In genomic region chr5:115181248-115181940, GRCm38 (mm10) we compare ENCODE assay signal across 8 mouse cellular contexts. TPM values are rescaled to one million over a fixed set of nuclear protein-coding genes. Genes with fewer than 3 reads are reported as not detected.
DNase-seq lines count a peak whose midpoint lies in the region; ATAC-seq and TF ChIP-seq lines count a peak whose summit lies in the region.

No protein-coding gene starts in this region.

- H3K36me3 ChIP-seq in limb, embryonic 14.5 days (ENCODE audit: control insufficient read depth, insufficient read depth, low read length): no peaks in the 10 kb centered on the region
- no peaks in the 10 kb centered on the region for H3K36me3 ChIP-seq in limb, embryonic 10.5 days
- H3K36me3 ChIP-seq in kidney, adult 2 months (ENCODE audit: control insufficient read depth, insufficient read depth, low read length): no peaks in the 10 kb centered on the region
- no peaks in the 10 kb centered on the region for H3K36me3 ChIP-seq in stomach, postnatal 0 days (ENCODE audit: control insufficient read depth, insufficient read depth, low read length)
- no peaks in the 10 kb centered on the region for H3K36me3 ChIP-seq in hindbrain, embryonic 10.5 days
- H3K36me3 ChIP-seq in forebrain, embryonic 16.5 days (ENCODE audit: control insufficient read depth, insufficient read depth): no peaks in the 10 kb centered on the region

- H3K27ac ChIP-seq in limb, embryonic 14.5 days (replicated peaks; ENCODE audit: low read depth, low read length): no peak overlapping the region
- H3K27ac ChIP-seq in limb, embryonic 10.5 days: no peak overlapping the region
- H3K27ac ChIP-seq in kidney, adult 2 months (ENCODE audit: insufficient read depth, low read depth, low read length): no peak overlapping the region
- H3K27ac ChIP-seq in stomach, postnatal 0 days (replicated peaks): no peak overlapping the region
- H3K27ac ChIP-seq in hindbrain, embryonic 10.5 days: no peak overlapping the region
- H3K27ac ChIP-seq in forebrain, embryonic 16.5 days (ENCODE audit: low read length): no peak overlapping the region

- no peaks in the 10 kb centered on the region for H3K27me3 ChIP-seq in limb, embryonic 14.5 days (ENCODE audit: control insufficient read depth, insufficient read depth, low read length)
- peaks cover 11% of the 10 kb centered on the region for H3K27me3 ChIP-seq in limb, embryonic 10.5 days (ENCODE audit: low read depth, poor library complexity, severe bottlenecking)
- H3K27me3 ChIP-seq in kidney, adult 2 months (replicated peaks; ENCODE audit: control insufficient read depth, insufficient read depth, low read length): no peaks in the 10 kb centered on the region
- no peaks in the 10 kb centered on the region for H3K27me3 ChIP-seq in stomach, postnatal 0 days (ENCODE audit: control insufficient read depth, insufficient read depth, low read length)
- peaks cover 42% of the 10 kb centered on the region for H3K27me3 ChIP-seq in hindbrain, embryonic 10.5 days (ENCODE audit: insufficient read depth, poor library complexity, severe bottlenecking)
- H3K27me3 ChIP-seq in forebrain, embryonic 16.5 days (replicated peaks; ENCODE audit: control insufficient read depth, insufficient read depth, low read length): no peaks in the 10 kb centered on the region

- no peak for TF ChIP-seq POLR2A in limb, embryonic 14.5 days (IDR thresholded peaks at IDR 0.05; ENCODE audit: borderline replicate concordance, extremely low read depth, insufficient read depth, insufficient read length)
- no peak for TF ChIP-seq POLR2A in kidney, adult 2 months (IDR thresholded peaks at IDR 0.05; ENCODE audit: low read depth, low read length)

- ATAC-seq in limb, embryonic 14.5 days (ENCODE audit: low FRiP score, low read depth): 0 out of 2 replicates have a peak, but pooled peaks have one; percentile 30
- ATAC-seq in cerebellum, adult (ENCODE audit: insufficient number of reproducible peaks, low FRiP score, low TSS enrichment): peak; percentile 27; the same call in 1 of the 2 replicates
- peak; percentile 55 for ATAC-seq in stomach, postnatal 0 days (ENCODE audit: low FRiP score, low TSS enrichment)
- ATAC-seq in forebrain, embryonic 16.5 days: no peak

- H3K9me3 ChIP-seq in limb, embryonic 14.5 days (ENCODE audit: control insufficient read depth, low read length): no peaks in the 10 kb centered on the region
- no peaks in the 10 kb centered on the region for H3K9me3 ChIP-seq in limb, embryonic 10.5 days (replicated peaks)
- H3K9me3 ChIP-seq in stomach, postnatal 0 days (ENCODE audit: control insufficient read depth, low read length): no peaks in the 10 kb centered on the region
- no peaks in the 10 kb centered on the region for H3K9me3 ChIP-seq in hindbrain, embryonic 10.5 days
- H3K9me3 ChIP-seq in forebrain, embryonic 16.5 days (ENCODE audit: control insufficient read depth, low read length): no peaks in the 10 kb centered on the region

- H3K4me1 ChIP-seq in limb, embryonic 14.5 days (ENCODE audit: control insufficient read depth, insufficient read depth, low read length): peaks cover 6% of the 10 kb centered on the region
- H3K4me1 ChIP-seq in limb, embryonic 10.5 days: peaks cover 46% of the 10 kb centered on the region
- H3K4me1 ChIP-seq in kidney, adult 2 months (ENCODE audit: control insufficient read depth, insufficient read depth, low read length): no peaks in the 10 kb centered on the region
- no peaks in the 10 kb centered on the region for H3K4me1 ChIP-seq in stomach, postnatal 0 days (replicated peaks; ENCODE audit: control insufficient read depth, insufficient read depth)
- H3K4me1 ChIP-seq in hindbrain, embryonic 10.5 days (replicated peaks): peaks cover 26% of the 10 kb centered on the region
- peaks cover 18% of the 10 kb centered on the region for H3K4me1 ChIP-seq in forebrain, embryonic 16.5 days (replicated peaks; ENCODE audit: control insufficient read depth, insufficient read depth, low read length)

- no peak for DNase-seq in limb, embryonic 14.5 days (ENCODE audit: low spot score)
- DNase-seq in limb, embryonic 10.5 days (ENCODE audit: low spot score): no peak
- peak; percentile 83 for DNase-seq in kidney, adult 2 months
- DNase-seq in stomach, postnatal 0 days (ENCODE audit: low spot score): peak; percentile 82
- no peak for DNase-seq in hindbrain, embryonic 10.5 days (ENCODE audit: low spot score)
- DNase-seq in left cerebral cortex, adult 18-20 months (ENCODE audit: low spot score in 2 of 2): no peak

- H3K4me3 ChIP-seq in limb, embryonic 14.5 days (replicated peaks; ENCODE audit: low read length): no peak overlapping the region
- H3K4me3 ChIP-seq in limb, embryonic 10.5 days: no peak overlapping the region
- H3K4me3 ChIP-seq in kidney, adult 2 months (ENCODE audit: insufficient read depth, low read depth, low read length): no peak overlapping the region
- no peak overlapping the region for H3K4me3 ChIP-seq in stomach, postnatal 0 days (ENCODE audit: low read depth, low read length)
- H3K4me3 ChIP-seq in hindbrain, embryonic 10.5 days: no peak overlapping the region
- no peak overlapping the region for H3K4me3 ChIP-seq in forebrain, embryonic 16.5 days (replicated peaks; ENCODE audit: low read length)

- TF ChIP-seq CTCF in kidney, adult 2 months (conservative IDR thresholded peaks at IDR 0.05; ENCODE audit: insufficient read depth, insufficient read length, low read depth, low read length): no peak
- no peak for TF ChIP-seq CTCF in stomach, postnatal 0 days (IDR thresholded peaks at IDR 0.05; ENCODE audit: low read depth)

- no peak for TF ChIP-seq EP300 in stomach, postnatal 0 days (optimal IDR thresholded peaks at IDR 0.05)

- 71% methylated on average over 13 of the region's 13 CpGs for WGBS in limb, embryonic 14.5 days
- 87% methylated on average over 13 of the region's 13 CpGs for WGBS in limb, embryonic 10.5 days
- WGBS in kidney, adult 2 months: 63% methylated on average over 13 of the region's 13 CpGs
- 47% methylated on average over 13 of the region's 13 CpGs for WGBS in stomach, postnatal 0 days
- WGBS in hindbrain, embryonic 10.5 days: 79% methylated on average over 13 of the region's 13 CpGs
- WGBS in forebrain, embryonic 16.5 days: 78% methylated on average over 13 of the region's 13 CpGs

- no peak overlapping the region for H3K9ac ChIP-seq in limb, embryonic 14.5 days (ENCODE audit: low read depth, low read length, severe bottlenecking)
- H3K9ac ChIP-seq in stomach, postnatal 0 days (ENCODE audit: low read length): no peak overlapping the region
- H3K9ac ChIP-seq in forebrain, embryonic 16.5 days (replicated peaks; ENCODE audit: low read depth, low read length): no peak overlapping the region

- no peak overlapping the region for H3K4me2 ChIP-seq in limb, embryonic 14.5 days (replicated peaks; ENCODE audit: low read depth, low read length, severe bottlenecking)
- H3K4me2 ChIP-seq in stomach, postnatal 0 days (replicated peaks; ENCODE audit: low read depth): no peak overlapping the region
- no peak overlapping the region for H3K4me2 ChIP-seq in forebrain, embryonic 16.5 days (ENCODE audit: low read length)

RNA-seq across cellular contexts. Expression of gene Cabp1, which starts 12.8 kb away (rescaled TPM):
- polyA plus RNA-seq in limb, embryonic 14.5 days (2012; rRNA removed): 3.1 and 4.7 TPM in 2 replicates
- 1.2 and 1.5 TPM in 2 replicates for polyA plus RNA-seq in limb, embryonic 14.5 days (2014; fragmentation: Nextera tagmentation; extraction: Ambion mirVana)
- 1.9 and 2.6 TPM in 2 replicates for polyA plus RNA-seq in limb, embryonic 10.5 days (2016; fragmentation: Nextera tagmentation; extraction: Ambion mirVana)
- 1.7 and 2.6 TPM in 2 replicates for polyA plus RNA-seq in kidney, adult 2 months (2012; rRNA removed)
- polyA plus RNA-seq in stomach, postnatal 0 days (2015; fragmentation: Nextera tagmentation; extraction: Ambion mirVana): 0.44 and 0.67 TPM in 2 replicates
- polyA plus RNA-seq in hindbrain, embryonic 10.5 days (2016; fragmentation: Nextera tagmentation; extraction: Ambion mirVana): 2.3 and 6.1 TPM in 2 replicates
- total RNA-seq in left cerebral cortex, adult 18-20 months (2021): 100 to 1,000 TPM; 288 to 320 TPM
- polyA plus RNA-seq in forebrain, embryonic 16.5 days (2015; fragmentation: Nextera tagmentation; extraction: Ambion mirVana): 8.3 and 9.2 TPM in 2 replicates

RNA-seq across cellular contexts. Expression of gene Mlec, which starts 23.4 kb away (rescaled TPM):
- polyA plus RNA-seq in limb, embryonic 14.5 days (2012; rRNA removed): 182 and 215 TPM in 2 replicates
- polyA plus RNA-seq in limb, embryonic 14.5 days (2014; fragmentation: Nextera tagmentation; extraction: Ambion mirVana): 73.7 and 77.8 TPM in 2 replicates
- polyA plus RNA-seq in limb, embryonic 10.5 days (2016; fragmentation: Nextera tagmentation; extraction: Ambion mirVana): 92.0 and 94.3 TPM in 2 replicates
- polyA plus RNA-seq in kidney, adult 2 months (2012; rRNA removed): 202 and 209 TPM in 2 replicates
- polyA plus RNA-seq in stomach, postnatal 0 days (2015; fragmentation: Nextera tagmentation; extraction: Ambion mirVana): 30.4 and 34.0 TPM in 2 replicates
- 59.5 and 71.1 TPM in 2 replicates for polyA plus RNA-seq in hindbrain, embryonic 10.5 days (2016; fragmentation: Nextera tagmentation; extraction: Ambion mirVana)
- 10 to 100 TPM; 88.6 to 93.5 TPM for total RNA-seq in left cerebral cortex, adult 18-20 months (2021)
- polyA plus RNA-seq in forebrain, embryonic 16.5 days (2015; fragmentation: Nextera tagmentation; extraction: Ambion mirVana): 19.3 and 21.1 TPM in 2 replicates

RNA-seq across cellular contexts. Expression of gene Unc119b, which starts 46.6 kb away (rescaled TPM):
- 44.3 and 53.9 TPM in 2 replicates for polyA plus RNA-seq in limb, embryonic 14.5 days (2012; rRNA removed)
- polyA plus RNA-seq in limb, embryonic 14.5 days (2014; fragmentation: Nextera tagmentation; extraction: Ambion mirVana): 38.4 and 41.1 TPM in 2 replicates
- 77.0 and 78.3 TPM in 2 replicates for polyA plus RNA-seq in limb, embryonic 10.5 days (2016; fragmentation: Nextera tagmentation; extraction: Ambion mirVana)
- polyA plus RNA-seq in kidney, adult 2 months (2012; rRNA removed): 138 and 141 TPM in 2 replicates
- 12.7 and 12.9 TPM in 2 replicates for polyA plus RNA-seq in stomach, postnatal 0 days (2015; fragmentation: Nextera tagmentation; extraction: Ambion mirVana)
- polyA plus RNA-seq in hindbrain, embryonic 10.5 days (2016; fragmentation: Nextera tagmentation; extraction: Ambion mirVana): 66.9 and 74.6 TPM in 2 replicates
- total RNA-seq in left cerebral cortex, adult 18-20 months (2021): 10 to 100 TPM; 28.8 to 28.9 TPM
- polyA plus RNA-seq in forebrain, embryonic 16.5 days (2015; fragmentation: Nextera tagmentation; extraction: Ambion mirVana): 35.3 and 39.8 TPM in 2 replicates

RNA-seq across cellular contexts. Expression of gene Pop5, which starts 54.2 kb away (rescaled TPM):
- 51.6 and 61.7 TPM in 2 replicates for polyA plus RNA-seq in limb, embryonic 14.5 days (2012; rRNA removed)
- polyA plus RNA-seq in limb, embryonic 14.5 days (2014; fragmentation: Nextera tagmentation; extraction: Ambion mirVana): 90.3 and 107 TPM in 2 replicates
- 130 and 157 TPM in 2 replicates for polyA plus RNA-seq in limb, embryonic 10.5 days (2016; fragmentation: Nextera tagmentation; extraction: Ambion mirVana)
- 132 and 160 TPM in 2 replicates for polyA plus RNA-seq in kidney, adult 2 months (2012; rRNA removed)
- polyA plus RNA-seq in stomach, postnatal 0 days (2015; fragmentation: Nextera tagmentation; extraction: Ambion mirVana): 83.9 and 85.3 TPM in 2 replicates
- 104 and 114 TPM in 2 replicates for polyA plus RNA-seq in hindbrain, embryonic 10.5 days (2016; fragmentation: Nextera tagmentation; extraction: Ambion mirVana)
- 100 to 1,000 TPM in 1 of 2 experiments, 10 to 100 TPM in 1; 95.9 to 111 TPM for total RNA-seq in left cerebral cortex, adult 18-20 months (2021)
- polyA plus RNA-seq in forebrain, embryonic 16.5 days (2015; fragmentation: Nextera tagmentation; extraction: Ambion mirVana): 85.3 and 101 TPM in 2 replicates

Comparison
In these comparisons a context has a peak if more than half of its experiments do, and no peak if none do; other contexts are left out.
1. DNase-seq: peak in kidney, adult 2 months (single experiment) and stomach, postnatal 0 days (single experiment); none in limb, embryonic 14.5 days (single experiment), limb, embryonic 10.5 days (single experiment), hindbrain, embryonic 10.5 days (single experiment) and left cerebral cortex, adult 18-20 months (0 of 2).